Mouse (Mus musculus) ES-Bruce4 (cell line): ENCODE data around the gene Vim.

Source experiments
- CTCF ChIP-seq: IDR thresholded peaks from one replicate; pipeline ENCODE4 v1.8.1; 2011; ENCODE audit warnings: low read depth, low read length
- EP300 ChIP-seq: IDR thresholded peaks from 2 replicates; pipeline ENCODE4 v1.6.1; 2011; ENCODE audit warnings: low read depth, low read length; ENCODE audit not compliant: insufficient read depth

GRCm38 (mm10) chr2:13579991-13580390 is 6.3 kb downstream of the Vim start:
- TF ChIP-seq EP300 (no peak), CTCF (peak; percentile 73)
